Mouse (Mus musculus) heart, adult 9 months (tissue): Measurements from ENCODE around the gene Mea1.

Experiments used
- DNase-seq, 2 experiments: peaks; one replicate each; pipeline ENCODE4 v3.0.0; 2022; ENCODE audit warnings: low spot score in 2 of 2

The Mea1 gene

GRCm38 (mm10) chr17:46669911-46670310 is 8.7 kb upstream of the Mea1 start:
- DNase-seq: no peak

- peak; percentile 91 for DNase-seq
Observed at GRCm38 (mm10) chr17:46673850-46674529, 4.6 kb upstream of the Mea1 start, which contains the start of gene Rrp36. Gene Rrp36, minus strand, starts transcription at chr17:46674352.

- DNase-seq: no peak
Observed at GRCm38 (mm10) chr17:46674530-46675283, 3.9 kb upstream of the Mea1 start.

GRCm38 (mm10) chr17:46678911-46679310 is 318 bp downstream of the Mea1 start:
- DNase-seq: peak; percentile 46 to 48

- DNase-seq: peak in 1 of 2 experiments; percentile 34
Observed at GRCm38 (mm10) chr17:46679843-46680759, 1.5 kb downstream of the Mea1 start.

GRCm38 (mm10) chr17:46680760-46681373 is 2.3 kb downstream of the Mea1 start, which contains the start of gene Klhdc3:
Gene Klhdc3, minus strand, starts transcription at chr17:46680914.
- DNase-seq: peak; percentile 95 to 96

GRCm38 (mm10) chr17:46681466-46682118 is 3.0 kb downstream of the Mea1 start:
- DNase-seq: peak in 1 of 2 experiments; percentile 35

GRCm38 (mm10) chr17:46682654-46683389 is 4.2 kb downstream of the Mea1 start:
- no peak for DNase-seq

GRCm38 (mm10) chr17:46685913-46686312 is 7.3 kb downstream of the Mea1 start:
- DNase-seq: no peak

GRCm38 (mm10) chr17:46690665-46691064 is 12.1 kb downstream of the Mea1 start:
- no peak for DNase-seq

GRCm38 (mm10) chr17:46691390-46691789 is 12.8 kb downstream of the Mea1 start:
- DNase-seq: no peak

- no peak for DNase-seq
Observed at GRCm38 (mm10) chr17:46694517-46695063, 16.0 kb downstream of the Mea1 start.

- no peak for DNase-seq
Observed at GRCm38 (mm10) chr17:46698515-46698914, 19.9 kb downstream of the Mea1 start.

- no peak for DNase-seq
Observed at GRCm38 (mm10) chr17:46699245-46699644, 20.7 kb downstream of the Mea1 start.

GRCm38 (mm10) chr17:46699912-46700311 is 21.3 kb downstream of the Mea1 start:
- no peak for DNase-seq

GRCm38 (mm10) chr17:46701489-46701888 is 22.9 kb downstream of the Mea1 start:
- no peak for DNase-seq

GRCm38 (mm10) chr17:46702100-46702499 is 23.5 kb downstream of the Mea1 start:
- DNase-seq: no peak

- no peak for DNase-seq
Observed at GRCm38 (mm10) chr17:46702506-46702905, 23.9 kb downstream of the Mea1 start.

- no peak for DNase-seq
Observed at GRCm38 (mm10) chr17:46703971-46704886, 25.6 kb downstream of the Mea1 start.
